In genomic region chr9:98329274-98330105, GRCm38 (mm10) we compare ENCODE assay signal across 8 mouse cellular contexts. TPM values are rescaled to one million over a fixed set of nuclear protein-coding genes. Genes with fewer than 3 reads are reported as not detected.
DNase-seq lines count a peak whose midpoint lies in the region; ATAC-seq and TF ChIP-seq lines count a peak whose summit lies in the region.

No protein-coding gene starts in this region.

- WGBS in forebrain, embryonic 10.5 days: 60% methylated on average over 20 of the region's 20 CpGs
- WGBS in forebrain, embryonic 11.5 days: 51% methylated on average over 20 of the region's 20 CpGs
- 18% methylated on average over 20 of the region's 20 CpGs for WGBS in kidney, postnatal 0 days
- 50% methylated on average over 20 of the region's 20 CpGs for WGBS in lung, embryonic 15.5 days

- H3K9me3 ChIP-seq in forebrain, embryonic 10.5 days: no peaks in the 10 kb centered on the region
- no peaks in the 10 kb centered on the region for H3K9me3 ChIP-seq in forebrain, embryonic 11.5 days (ENCODE audit: control insufficient read depth, low read length)
- no peaks in the 10 kb centered on the region for H3K9me3 ChIP-seq in kidney, postnatal 0 days (replicated peaks; ENCODE audit: low read length)
- H3K9me3 ChIP-seq in lung, embryonic 15.5 days: no peaks in the 10 kb centered on the region

- ATAC-seq in forebrain, embryonic 11.5 days (replicated peaks; ENCODE audit: low FRiP score): no peak
- ATAC-seq in kidney, postnatal 0 days (replicated peaks; ENCODE audit: low FRiP score, low read depth): peak; percentile 75
- ATAC-seq in lung, embryonic 15.5 days (ENCODE audit: borderline replicate concordance, extremely low read depth, low FRiP score, low TSS enrichment): peak; percentile 59; the same call in 1 of the 2 replicates
- ATAC-seq in erythroid progenitor cell, adult 5-6 weeks (replicated peaks; ENCODE audit: low FRiP score, poor library complexity, severe bottlenecking): no peak

- H3K4me1 ChIP-seq in forebrain, embryonic 10.5 days: peaks cover 19% of the 10 kb centered on the region
- peaks cover 3% of the 10 kb centered on the region; the same call in 1 of the 2 replicates for H3K4me1 ChIP-seq in forebrain, embryonic 11.5 days (replicated peaks; ENCODE audit: control insufficient read depth, insufficient read depth, low read length)
- H3K4me1 ChIP-seq in kidney, postnatal 0 days (replicated peaks; ENCODE audit: insufficient read depth, low read length): peaks cover 10% of the 10 kb centered on the region; the same call in 1 of the 2 replicates
- H3K4me1 ChIP-seq in lung, embryonic 15.5 days: no peaks in the 10 kb centered on the region

- H3K27me3 ChIP-seq in forebrain, embryonic 10.5 days (ENCODE audit: poor library complexity, severe bottlenecking): no peaks in the 10 kb centered on the region
- H3K27me3 ChIP-seq in forebrain, embryonic 11.5 days (ENCODE audit: control insufficient read depth, insufficient read depth, low read length): no peaks in the 10 kb centered on the region; the same call in 1 of the 2 replicates
- H3K27me3 ChIP-seq in kidney, postnatal 0 days (ENCODE audit: insufficient read depth, low read length): no peaks in the 10 kb centered on the region
- H3K27me3 ChIP-seq in lung, embryonic 15.5 days: no peaks in the 10 kb centered on the region

- H3K27ac ChIP-seq in forebrain, embryonic 10.5 days: peak overlapping the region; percentile 41; the same call in 1 of the 2 replicates
- H3K27ac ChIP-seq in forebrain, embryonic 11.5 days (ENCODE audit: low read depth, low read length): no peak overlapping the region
- H3K27ac ChIP-seq in kidney, postnatal 0 days: no peak overlapping the region
- H3K27ac ChIP-seq in lung, embryonic 15.5 days: no peak overlapping the region

- DNase-seq in forebrain, embryonic 10.5 days (ENCODE audit: extremely low spot score, low spot score): no peak
- no peak for DNase-seq in forebrain, embryonic 11.5 days (ENCODE audit: low spot score)
- peak; percentile 54 for DNase-seq in cerebellum, adult 8-10 months
- DNase-seq in gastrocnemius, adult 8-10 months (ENCODE audit: low spot score in 2 of 2): peak; percentile 54 to 61
- DNase-seq in kidney, postnatal 0 days (ENCODE audit: low spot score): peak; percentile 81
- DNase-seq in right cerebral cortex, postnatal 14 days: peak; percentile 29

- no peaks in the 10 kb centered on the region for H3K36me3 ChIP-seq in forebrain, embryonic 10.5 days (replicated peaks)
- no peaks in the 10 kb centered on the region for H3K36me3 ChIP-seq in forebrain, embryonic 11.5 days (ENCODE audit: control insufficient read depth, insufficient read depth, low read length)
- no peaks in the 10 kb centered on the region for H3K36me3 ChIP-seq in kidney, postnatal 0 days (ENCODE audit: insufficient read depth, low read length)
- no peaks in the 10 kb centered on the region for H3K36me3 ChIP-seq in lung, embryonic 15.5 days

- TF ChIP-seq CTCF in kidney, postnatal 0 days (IDR thresholded peaks at IDR 0.05; ENCODE audit: low read depth): no peak

- no peak overlapping the region for H3K4me2 ChIP-seq in forebrain, embryonic 11.5 days (ENCODE audit: low read depth, low read length, severe bottlenecking)
- peak overlapping the region; percentile 21; the same call in 1 of the 2 replicates for H3K4me2 ChIP-seq in kidney, postnatal 0 days (ENCODE audit: low read length)
- H3K4me2 ChIP-seq in lung, embryonic 15.5 days: 0 out of 2 replicates have a peak overlapping the region, but pooled peaks have one; percentile 3

- H3K9ac ChIP-seq in forebrain, embryonic 11.5 days (ENCODE audit: low read length): no peak overlapping the region
- no peak overlapping the region for H3K9ac ChIP-seq in kidney, postnatal 0 days (ENCODE audit: low read depth, low read length)
- no peak overlapping the region for H3K9ac ChIP-seq in lung, embryonic 15.5 days

- no peak overlapping the region for H3K4me3 ChIP-seq in forebrain, embryonic 10.5 days
- H3K4me3 ChIP-seq in forebrain, embryonic 11.5 days (ENCODE audit: low read depth, low read length): no peak overlapping the region
- H3K4me3 ChIP-seq in kidney, postnatal 0 days (replicated peaks; ENCODE audit: low read depth, low read length): no peak overlapping the region
- no peak overlapping the region for H3K4me3 ChIP-seq in lung, embryonic 15.5 days

RNA-seq across cellular contexts. Expression of gene Nmnat3, which starts 42.3 kb away (rescaled TPM):
- 3.4 and 4.7 TPM in 2 replicates for polyA plus RNA-seq in forebrain, embryonic 10.5 days (2016; fragmentation: Nextera tagmentation; extraction: Ambion mirVana)
- 3.4 and 3.7 TPM in 2 replicates for polyA plus RNA-seq in forebrain, embryonic 11.5 days (2014; fragmentation: Nextera tagmentation; extraction: Ambion mirVana)
- 10 to 100 TPM; 10.6 to 13.6 (median 12.0) TPM for total RNA-seq in gastrocnemius, adult 8-10 months (2022)
- polyA plus RNA-seq in kidney, postnatal 0 days (2015; fragmentation: Nextera tagmentation; extraction: Ambion mirVana): 15.1 and 15.6 TPM in 2 replicates
- polyA plus RNA-seq in lung, embryonic 15.5 days (2015; fragmentation: Nextera tagmentation; extraction: Ambion mirVana): 6.4 and 6.6 TPM in 2 replicates
- total RNA-seq in erythroid progenitor cell, adult 5-6 weeks (2015; ENCODE audit: low replicate concordance): 66.3 and 77.1 TPM in 2 replicates
- 81.5 and 109 TPM in 2 replicates for total RNA-seq in erythroid progenitor cell, adult 5-6 weeks (2017; ENCODE audit: low replicate concordance)

Comparison
In these comparisons a context has a peak if more than half of its experiments do, and no peak if none do; other contexts are left out.
1. DNase-seq: peak in cerebellum, adult 8-10 months (single experiment), gastrocnemius, adult 8-10 months (2 of 2), kidney, postnatal 0 days (single experiment) and right cerebral cortex, postnatal 14 days (single experiment); none in forebrain, embryonic 10.5 days (single experiment) and forebrain, embryonic 11.5 days (single experiment).
2. ATAC-seq: peak in kidney, postnatal 0 days (single experiment) and lung, embryonic 15.5 days (single experiment); none in forebrain, embryonic 11.5 days (single experiment) and erythroid progenitor cell, adult 5-6 weeks (single experiment).